Mouse (Mus musculus) cortical plate, adult 2 months (tissue): ENCODE data around the gene Pttg1.

Experiments
- CTCF ChIP-seq: fragments of 200-500 bp; IDR thresholded peaks from 2 replicates; pipeline ENCODE4 v1.5.1; 2011; ENCODE audit warnings: mild to moderate bottlenecking, control low read depth, low read length; ENCODE audit not compliant: insufficient read depth; ENCODE audit errors: extremely low read depth
- POLR2A ChIP-seq: fragments of 200-500 bp; IDR thresholded peaks from 2 replicates; pipeline ENCODE4 v1.6.1; 2011; ENCODE audit warnings: mild to moderate bottlenecking, low read length, control low read depth; ENCODE audit not compliant: insufficient read depth; ENCODE audit errors: extremely low read depth

DNA sequence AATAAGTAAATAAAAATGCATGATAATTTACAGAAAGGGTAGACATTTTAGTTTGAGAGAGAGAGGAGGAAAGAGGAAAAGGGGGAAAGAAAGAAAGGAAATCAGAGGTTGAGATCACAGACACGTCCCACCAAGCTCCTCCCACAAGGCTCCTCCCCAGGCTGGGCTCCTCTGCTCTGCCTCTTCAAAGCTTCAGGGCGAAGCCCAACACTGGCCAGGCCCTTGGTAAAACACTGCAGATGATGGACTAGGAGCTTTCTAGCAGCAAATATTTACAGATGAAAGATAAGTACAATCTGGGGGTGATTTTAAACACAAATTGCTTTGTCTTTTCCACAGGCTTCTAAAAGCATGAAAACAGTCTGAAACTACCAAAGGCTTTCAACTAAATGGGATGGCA is 33.3 kb downstream of the Pttg1 start:
- TF ChIP-seq CTCF, result no peak
- TF ChIP-seq POLR2A, result no peak
